12 mouse cellular contexts compared by ENCODE assay signal in the genomic region with DNA sequence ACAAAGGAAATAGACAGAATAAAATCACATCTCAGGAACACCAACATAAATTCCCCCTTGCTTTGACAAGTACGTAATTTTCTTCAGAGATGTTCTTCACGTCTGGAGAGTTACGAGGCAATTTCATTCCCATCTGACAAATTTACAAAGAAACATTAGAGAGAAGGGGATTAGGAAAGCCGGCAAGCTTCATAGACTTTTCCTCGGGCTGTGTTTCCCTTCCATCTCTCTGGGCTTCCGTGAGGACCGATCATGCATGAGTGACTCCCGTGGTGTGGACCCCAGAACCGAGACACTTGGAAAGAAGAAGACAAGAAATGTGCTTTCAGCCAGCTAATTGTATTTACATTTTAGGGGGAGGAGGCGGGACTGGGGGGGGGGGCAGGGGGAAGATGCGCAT.
DNase-seq lines count a peak whose midpoint lies in the region; ATAC-seq and TF ChIP-seq lines count a peak whose summit lies in the region.
"Had no signal": no experiment of that assay in that cellular context is flagged by ENCODE, and none has a peak within 500 bp of the region (broad histone marks: within the 10 kb centered on the region; RNA-seq: fewer than 3 reads in every experiment).

No protein-coding gene starts in this region.

- H3K27me3 ChIP-seq in hindbrain, embryonic 12.5 days, result no peaks in the 10 kb centered on the region
- H3K27me3 ChIP-seq in hindbrain, embryonic 10.5 days (ENCODE audit: insufficient read depth, poor library complexity, severe bottlenecking), result no peaks in the 10 kb centered on the region
- H3K27me3 ChIP-seq in embryonic facial prominence, embryonic 14.5 days (replicated peaks; ENCODE audit: control insufficient read depth, insufficient read depth, low read length), result no peaks in the 10 kb centered on the region
- no peaks in the 10 kb centered on the region for H3K27me3 ChIP-seq in intestine, embryonic 14.5 days (replicated peaks; ENCODE audit: control insufficient read depth, insufficient read depth, low read length)
- no peaks in the 10 kb centered on the region for H3K27me3 ChIP-seq in midbrain, postnatal 0 days (ENCODE audit: insufficient read depth, low read length)
- H3K27me3 ChIP-seq: liver, embryonic 13.5 days; megakaryocyte, embryonic 14.5 days had no signal

- H3K36me3 ChIP-seq in hindbrain, embryonic 12.5 days, result no peaks in the 10 kb centered on the region
- no peaks in the 10 kb centered on the region for H3K36me3 ChIP-seq in hindbrain, embryonic 10.5 days
- no peaks in the 10 kb centered on the region for H3K36me3 ChIP-seq in embryonic facial prominence, embryonic 14.5 days (ENCODE audit: control insufficient read depth, insufficient read depth, low read length)
- no peaks in the 10 kb centered on the region for H3K36me3 ChIP-seq in intestine, embryonic 14.5 days (ENCODE audit: control insufficient read depth, insufficient read depth, low read length)
- H3K36me3 ChIP-seq in midbrain, postnatal 0 days (ENCODE audit: insufficient read depth, low read length), result no peaks in the 10 kb centered on the region
- H3K36me3 ChIP-seq: liver, embryonic 13.5 days had no signal

- H3K27ac ChIP-seq in hindbrain, embryonic 12.5 days, result 0 out of 2 replicates have a peak overlapping the region, but pooled peaks have one; percentile 44
- H3K27ac ChIP-seq in hindbrain, embryonic 10.5 days, result no peak overlapping the region
- no peak overlapping the region for H3K27ac ChIP-seq in embryonic facial prominence, embryonic 14.5 days (replicated peaks; ENCODE audit: low read depth, low read length)
- no peak overlapping the region for H3K27ac ChIP-seq in intestine, embryonic 14.5 days (ENCODE audit: low read depth)
- no peak overlapping the region for H3K27ac ChIP-seq in midbrain, postnatal 0 days (ENCODE audit: low read depth, low read length)
- H3K27ac ChIP-seq: liver, embryonic 13.5 days had no signal

- H3K4me3 ChIP-seq in hindbrain, embryonic 12.5 days, result no peak overlapping the region
- no peak overlapping the region for H3K4me3 ChIP-seq in hindbrain, embryonic 10.5 days
- no peak overlapping the region for H3K4me3 ChIP-seq in embryonic facial prominence, embryonic 14.5 days (ENCODE audit: low read depth, low read length)
- peak overlapping the region; percentile 18; the same call in 1 of the 2 replicates for H3K4me3 ChIP-seq in intestine, embryonic 14.5 days (ENCODE audit: low read depth, low read length)
- peak overlapping the region; percentile 13; the same call in 1 of the 2 replicates for H3K4me3 ChIP-seq in midbrain, postnatal 0 days (ENCODE audit: low read depth, low read length)
- H3K4me3 ChIP-seq: liver, embryonic 13.5 days; megakaryocyte, embryonic 14.5 days had no signal

- no peaks in the 10 kb centered on the region for H3K9me3 ChIP-seq in hindbrain, embryonic 12.5 days (replicated peaks)
- H3K9me3 ChIP-seq in hindbrain, embryonic 10.5 days, result no peaks in the 10 kb centered on the region
- H3K9me3 ChIP-seq in embryonic facial prominence, embryonic 14.5 days (ENCODE audit: control insufficient read depth, low read length), result no peaks in the 10 kb centered on the region
- H3K9me3 ChIP-seq in intestine, embryonic 14.5 days (ENCODE audit: control insufficient read depth, low read length), result no peaks in the 10 kb centered on the region
- no peaks in the 10 kb centered on the region for H3K9me3 ChIP-seq in midbrain, postnatal 0 days (ENCODE audit: low read length)

- peaks cover 28% of the 10 kb centered on the region for H3K4me1 ChIP-seq in hindbrain, embryonic 12.5 days
- H3K4me1 ChIP-seq in hindbrain, embryonic 10.5 days (replicated peaks), result peaks cover 29% of the 10 kb centered on the region
- H3K4me1 ChIP-seq in embryonic facial prominence, embryonic 14.5 days (ENCODE audit: control insufficient read depth, insufficient read depth, low read length), result peaks cover 6% of the 10 kb centered on the region
- peaks cover 9% of the 10 kb centered on the region; the same call in 1 of the 2 replicates for H3K4me1 ChIP-seq in intestine, embryonic 14.5 days (replicated peaks; ENCODE audit: control insufficient read depth, insufficient read depth, low read length)
- peaks cover 5% of the 10 kb centered on the region; the same call in 1 of the 2 replicates for H3K4me1 ChIP-seq in midbrain, postnatal 0 days (ENCODE audit: insufficient read depth, low read length)
- H3K4me1 ChIP-seq: liver, embryonic 13.5 days; megakaryocyte, embryonic 14.5 days had no signal

- no peak overlapping the region for H3K9ac ChIP-seq in hindbrain, embryonic 12.5 days
- 0 out of 2 replicates have a peak overlapping the region, but pooled peaks have one; percentile 2 for H3K9ac ChIP-seq in embryonic facial prominence, embryonic 14.5 days (ENCODE audit: low read depth, low read length)
- no peak overlapping the region for H3K9ac ChIP-seq in intestine, embryonic 14.5 days (ENCODE audit: low read length)
- no peak overlapping the region for H3K9ac ChIP-seq in midbrain, postnatal 0 days (replicated peaks; ENCODE audit: low read length, poor library complexity, severe bottlenecking)
- H3K9ac ChIP-seq: liver, embryonic 13.5 days had no signal

- no peak for ATAC-seq in hindbrain, embryonic 12.5 days (ENCODE audit: low FRiP score)
- ATAC-seq in embryonic facial prominence, embryonic 14.5 days (ENCODE audit: low read depth), result no peak
- no peak for ATAC-seq in intestine, embryonic 14.5 days (replicated peaks; ENCODE audit: low FRiP score, low TSS enrichment, low read depth)
- no peak for ATAC-seq in midbrain, postnatal 0 days (ENCODE audit: low FRiP score)
- no peak for ATAC-seq in cerebellum, adult (ENCODE audit: insufficient number of reproducible peaks, low FRiP score, low TSS enrichment)
- ATAC-seq: CD4-positive, CD25-positive, alpha-beta regulatory T cell, adult 4 months had no signal

- 38% methylated on average over 11 of the region's 11 CpGs for WGBS in hindbrain, embryonic 12.5 days
- 51% methylated on average over 11 of the region's 11 CpGs for WGBS in hindbrain, embryonic 10.5 days
- WGBS in embryonic facial prominence, embryonic 14.5 days, result 37% methylated on average over 11 of the region's 11 CpGs
- WGBS in intestine, embryonic 14.5 days, result 35% methylated on average over 11 of the region's 11 CpGs
- WGBS in midbrain, postnatal 0 days, result 18% methylated on average over 11 of the region's 11 CpGs

- peak overlapping the region; percentile 6 for H3K4me2 ChIP-seq in hindbrain, embryonic 12.5 days (replicated peaks)
- H3K4me2 ChIP-seq in embryonic facial prominence, embryonic 14.5 days (ENCODE audit: low read depth, low read length), result peak overlapping the region; percentile 15; the same call in 1 of the 2 replicates
- peak overlapping the region; percentile 41 for H3K4me2 ChIP-seq in intestine, embryonic 14.5 days (ENCODE audit: low read length)
- peak overlapping the region; percentile 28 for H3K4me2 ChIP-seq in midbrain, postnatal 0 days (ENCODE audit: low read depth, low read length, poor library complexity, severe bottlenecking)
- H3K4me2 ChIP-seq: liver, embryonic 13.5 days had no signal

- no peak for TF ChIP-seq CTCF in midbrain, postnatal 0 days (IDR thresholded peaks at IDR 0.05)

- no peak for DNase-seq in hindbrain, embryonic 10.5 days (ENCODE audit: low spot score)
- no peak for DNase-seq in embryonic facial prominence, embryonic 14.5 days (ENCODE audit: low spot score)
- no peak for DNase-seq in intestine, embryonic 14.5 days (ENCODE audit: low spot score)
- no peak for DNase-seq in midbrain, postnatal 0 days (ENCODE audit: low spot score)
- DNase-seq in urinary bladder, postnatal 36 days (ENCODE audit: low spot score in 2 of 2), result no peak
- DNase-seq: heart, adult 18-20 months; kidney, adult 11 months; liver, embryonic 13.5 days had no signal

Comparison
In these comparisons a context has a peak if more than half of its experiments do, and no peak if none do; other contexts are left out.
1. H3K4me3 ChIP-seq: peak in intestine, embryonic 14.5 days (single experiment) and midbrain, postnatal 0 days (single experiment); none in hindbrain, embryonic 12.5 days (single experiment), hindbrain, embryonic 10.5 days (single experiment) and embryonic facial prominence, embryonic 14.5 days (single experiment).
2. Peak in every context shown above with its lines, with median percentiles within 50 percentile points of each other: H3K4me2 ChIP-seq.